Comparison of ENCODE assay signal across 12 mouse cellular contexts in the genomic region with DNA sequence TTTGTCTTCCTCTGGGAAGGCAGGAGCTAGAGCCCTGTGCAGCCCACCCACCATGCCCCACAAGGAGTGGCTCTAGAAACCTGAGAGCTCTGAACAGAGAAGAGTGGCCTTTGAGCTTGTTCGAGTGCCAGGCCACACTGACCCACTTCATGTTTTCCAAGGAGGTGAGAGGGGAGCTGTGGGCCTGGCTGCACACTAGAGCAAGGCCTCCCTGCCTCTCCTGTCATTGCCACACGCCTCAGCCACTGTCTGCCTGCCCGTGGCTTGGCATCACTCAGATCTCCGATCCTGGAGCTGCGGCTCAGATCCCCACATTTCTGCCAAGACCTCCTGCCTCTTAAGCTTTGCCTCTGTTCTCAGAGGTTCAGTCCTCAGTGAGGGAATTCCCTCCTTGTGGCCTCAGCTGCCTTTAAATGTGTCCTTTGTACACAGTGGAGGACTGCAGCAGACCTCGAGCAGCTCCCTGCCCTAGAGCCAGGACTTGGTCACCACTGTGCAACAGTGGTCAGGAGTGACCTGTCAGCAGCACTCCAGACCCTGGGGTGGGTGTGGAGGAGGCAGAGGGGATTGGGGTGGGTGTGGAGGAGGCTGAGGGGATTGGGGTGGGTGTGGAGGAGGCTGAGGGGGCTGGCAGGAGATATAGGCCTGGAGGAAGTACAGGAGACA.
DNase-seq lines count a peak whose midpoint lies in the region; ATAC-seq and TF ChIP-seq lines count a peak whose summit lies in the region.
"Had no signal": no experiment of that assay in that cellular context is flagged by ENCODE, and none has a peak within 500 bp of the region (broad histone marks: within the 10 kb centered on the region; RNA-seq: fewer than 3 reads in every experiment).

No protein-coding gene starts in this region.

- TF ChIP-seq EP300 in stomach, postnatal 0 days (optimal IDR thresholded peaks at IDR 0.05): no peak

- H3K4me2 ChIP-seq in heart, embryonic 12.5 days: no peak overlapping the region
- H3K4me2 ChIP-seq in intestine, postnatal 0 days (replicated peaks; ENCODE audit: low read depth): no peak overlapping the region
- H3K4me2 ChIP-seq in stomach, postnatal 0 days (replicated peaks; ENCODE audit: low read depth): no peak overlapping the region
- H3K4me2 ChIP-seq: forebrain, embryonic 15.5 days; liver, embryonic 11.5 days had no signal

- no peaks in the 10 kb centered on the region for H3K27me3 ChIP-seq in heart, embryonic 12.5 days (replicated peaks)
- no peaks in the 10 kb centered on the region for H3K27me3 ChIP-seq in intestine, postnatal 0 days (replicated peaks; ENCODE audit: control insufficient read depth, insufficient read depth, low read length)
- no peaks in the 10 kb centered on the region for H3K27me3 ChIP-seq in stomach, postnatal 0 days (ENCODE audit: control insufficient read depth, insufficient read depth, low read length)
- H3K27me3 ChIP-seq: forebrain, embryonic 15.5 days had no signal

- no peak overlapping the region for H3K4me3 ChIP-seq in heart, embryonic 12.5 days
- no peak overlapping the region for H3K4me3 ChIP-seq in intestine, postnatal 0 days (ENCODE audit: low read depth, low read length)
- H3K4me3 ChIP-seq in stomach, postnatal 0 days (ENCODE audit: low read depth, low read length): no peak overlapping the region
- H3K4me3 ChIP-seq: forebrain, embryonic 15.5 days had no signal

- H3K36me3 ChIP-seq in heart, embryonic 12.5 days: no peaks in the 10 kb centered on the region
- H3K36me3 ChIP-seq in intestine, postnatal 0 days (ENCODE audit: control insufficient read depth, insufficient read depth): no peaks in the 10 kb centered on the region
- no peaks in the 10 kb centered on the region for H3K36me3 ChIP-seq in stomach, postnatal 0 days (ENCODE audit: control insufficient read depth, insufficient read depth, low read length)
- H3K36me3 ChIP-seq: forebrain, embryonic 15.5 days had no signal

- peaks cover 76% of the 10 kb centered on the region for H3K4me1 ChIP-seq in heart, embryonic 12.5 days (replicated peaks)
- no peaks in the 10 kb centered on the region for H3K4me1 ChIP-seq in intestine, postnatal 0 days (replicated peaks; ENCODE audit: control insufficient read depth, insufficient read depth, low read length)
- H3K4me1 ChIP-seq in stomach, postnatal 0 days (replicated peaks; ENCODE audit: control insufficient read depth, insufficient read depth): no peaks in the 10 kb centered on the region

- TF ChIP-seq CTCF in intestine, postnatal 0 days (IDR thresholded peaks at IDR 0.05; ENCODE audit: low read depth): no peak
- TF ChIP-seq CTCF in stomach, postnatal 0 days (IDR thresholded peaks at IDR 0.05; ENCODE audit: low read depth): no peak

- 49% methylated on average over 6 of the region's 6 CpGs for WGBS in heart, embryonic 12.5 days
- 57% methylated on average over 6 of the region's 6 CpGs for WGBS in intestine, postnatal 0 days
- 60% methylated on average over 6 of the region's 6 CpGs for WGBS in stomach, postnatal 0 days

- no peak for DNase-seq in heart, postnatal 4 days
- peak; percentile 57 for DNase-seq in ovary, adult 18-20 months (ENCODE audit: low spot score)
- DNase-seq in ovary, postnatal 14 days (ENCODE audit: low spot score): no peak
- no peak for DNase-seq in stomach, postnatal 0 days (ENCODE audit: low spot score)
- DNase-seq in urinary bladder, postnatal 10 days (ENCODE audit: low spot score): no peak
- DNase-seq: kidney, postnatal 10 days; layer of hippocampus, postnatal 36 days had no signal

- peak overlapping the region; percentile 34; the same call in 1 of the 2 replicates for H3K9ac ChIP-seq in heart, embryonic 12.5 days
- no peak overlapping the region for H3K9ac ChIP-seq in intestine, postnatal 0 days (ENCODE audit: low read depth, low read length)
- no peak overlapping the region for H3K9ac ChIP-seq in stomach, postnatal 0 days (ENCODE audit: low read length)
- H3K9ac ChIP-seq: forebrain, embryonic 15.5 days had no signal

- no peaks in the 10 kb centered on the region for H3K9me3 ChIP-seq in heart, embryonic 12.5 days (replicated peaks)
- no peaks in the 10 kb centered on the region for H3K9me3 ChIP-seq in intestine, postnatal 0 days (ENCODE audit: control insufficient read depth)
- H3K9me3 ChIP-seq in stomach, postnatal 0 days (ENCODE audit: control insufficient read depth, low read length): no peaks in the 10 kb centered on the region
- H3K9me3 ChIP-seq: forebrain, embryonic 15.5 days had no signal

- ATAC-seq in heart, embryonic 12.5 days (ENCODE audit: insufficient number of reproducible peaks, low FRiP score): no peak
- no peak for ATAC-seq in intestine, postnatal 0 days
- no peak for ATAC-seq in stomach, postnatal 0 days (ENCODE audit: low FRiP score, low TSS enrichment)
- no peak for ATAC-seq in CD4-positive, CD25-positive, alpha-beta regulatory T cell, adult 4 months
- ATAC-seq: forebrain, embryonic 15.5 days had no signal

- peak overlapping the region; percentile 93 for H3K27ac ChIP-seq in heart, embryonic 12.5 days (ENCODE audit: poor library complexity, severe bottlenecking)
- peak overlapping the region; percentile 0; the same call in 1 of the 2 replicates for H3K27ac ChIP-seq in intestine, postnatal 0 days (ENCODE audit: low read depth, low read length)
- peak overlapping the region; percentile 92 for H3K27ac ChIP-seq in stomach, postnatal 0 days (replicated peaks)
- H3K27ac ChIP-seq: forebrain, embryonic 15.5 days had no signal

Comparison
In these comparisons a context has a peak if more than half of its experiments do, and no peak if none do; other contexts are left out.
1. H3K27ac ChIP-seq: peak in every context shown above with its lines; median percentile 93 in heart, embryonic 12.5 days; 92 in stomach, postnatal 0 days; 0 in intestine, postnatal 0 days.